In genomic region chr5:71657482-71658114, GRCm38 (mm10) we compare ENCODE assay signal across 9 mouse cellular contexts. TPM values are rescaled to one million over a fixed set of nuclear protein-coding genes. Genes with fewer than 3 reads are reported as not detected.
DNase-seq lines count a peak whose midpoint lies in the region; ATAC-seq and TF ChIP-seq lines count a peak whose summit lies in the region.
"Had no signal": no experiment of that assay in that cellular context is flagged by ENCODE, and none has a peak within 500 bp of the region (broad histone marks: within the 10 kb centered on the region; RNA-seq: fewer than 3 reads in every experiment).

Gene Gabrb1 (plus strand): TSS chr5:71658113.

- intact Hi-C loops in heart, adult 2 months (cut with DNase I), result no loop called here

- ATAC-seq in heart, embryonic 16.5 days (replicated peaks; ENCODE audit: extremely low read depth, insufficient read depth, low FRiP score), result peak; percentile 86
- ATAC-seq in lung, embryonic 16.5 days (ENCODE audit: low read depth), result peak; percentile 92

- H3K9ac ChIP-seq in heart, adult 2 months (ENCODE audit: low read depth, low read length), result no peak within 1 kb of the TSS
- peak within 1 kb of the TSS; percentile 45 for H3K9ac ChIP-seq in heart, embryonic 16.5 days (ENCODE audit: low read length)
- peak within 1 kb of the TSS; percentile 38 for H3K9ac ChIP-seq in lung, embryonic 16.5 days (ENCODE audit: low read length)

- H3K4me1 ChIP-seq in heart, adult 2 months (ENCODE audit: control insufficient read depth, insufficient read depth, low read length), result no peaks in the 10 kb centered on the region
- peaks cover 2% of the 10 kb centered on the region for H3K4me1 ChIP-seq in heart, embryonic 16.5 days (ENCODE audit: control insufficient read depth, insufficient read depth, low read length)
- H3K4me1 ChIP-seq in lung, embryonic 16.5 days (replicated peaks; ENCODE audit: control insufficient read depth, insufficient read depth, low read length), result no peaks in the 10 kb centered on the region

- TF ChIP-seq CTCF in heart, adult 2 months (IDR thresholded peaks at IDR 0.05), result no peak

- H3K27ac ChIP-seq in heart, adult 2 months, result no peak within 1 kb of the TSS
- no peak within 1 kb of the TSS for H3K27ac ChIP-seq in heart, embryonic 16.5 days (ENCODE audit: low read length)
- no peak within 1 kb of the TSS; the same call in 1 of the 2 replicates for H3K27ac ChIP-seq in lung, embryonic 16.5 days (ENCODE audit: low read length)
- H3K27ac ChIP-seq: macrophage had no signal

- H3K4me3 ChIP-seq in heart, adult 2 months, result peak within 1 kb of the TSS; percentile 45
- peak within 1 kb of the TSS; percentile 58 for H3K4me3 ChIP-seq in heart, embryonic 16.5 days (ENCODE audit: low read length)
- peak within 1 kb of the TSS; percentile 60 for H3K4me3 ChIP-seq in lung, embryonic 16.5 days (ENCODE audit: low read length)

- DNase-seq in heart, adult 2 months, result peak in 1 of 2 experiments; percentile 21
- DNase-seq in heart, adult 8-10 months (ENCODE audit: low spot score), result no peak
- peak; percentile 48 for DNase-seq in embryo, embryonic 10 days (ENCODE audit: low spot score)
- DNase-seq in layer of hippocampus, adult 8-10 months (ENCODE audit: low spot score in 2 of 2), result peak in 1 of 2 experiments; percentile 54
- DNase-seq in retina, embryonic 14.5 days (ENCODE audit: low spot score), result peak; percentile 54
- no peak for DNase-seq in spleen, postnatal 14 days (ENCODE audit: low spot score in 2 of 2)

- H3K36me3 ChIP-seq in heart, adult 2 months (ENCODE audit: control insufficient read depth, insufficient read depth, low read length), result no peaks in the 10 kb centered on the region
- no peaks in the 10 kb centered on the region for H3K36me3 ChIP-seq in heart, embryonic 16.5 days (ENCODE audit: control insufficient read depth, insufficient read depth)
- H3K36me3 ChIP-seq in lung, embryonic 16.5 days (ENCODE audit: control insufficient read depth, insufficient read depth, low read length), result no peaks in the 10 kb centered on the region

- no peaks in the 10 kb centered on the region for H3K9me3 ChIP-seq in heart, embryonic 16.5 days (replicated peaks; ENCODE audit: control insufficient read depth, low read length)
- no peaks in the 10 kb centered on the region for H3K9me3 ChIP-seq in lung, embryonic 16.5 days (ENCODE audit: control insufficient read depth, low read length)

- peak within 1 kb of the TSS; percentile 94 for H3K4me2 ChIP-seq in heart, embryonic 16.5 days (ENCODE audit: low read depth, low read length)
- H3K4me2 ChIP-seq in lung, embryonic 16.5 days (ENCODE audit: low read depth, low read length), result peak within 1 kb of the TSS; percentile 97

- no peak for TF ChIP-seq POLR2A in heart, adult 2 months (IDR thresholded peaks at IDR 0.05; ENCODE audit: insufficient read depth, low read depth, low read length)

- WGBS in heart, adult 2 months, result under 1% methylated on average over 49 of the region's 49 CpGs
- under 1% methylated on average over 49 of the region's 49 CpGs for WGBS in heart, embryonic 16.5 days
- under 1% methylated on average over 43 of the region's 49 CpGs for WGBS in lung, embryonic 16.5 days

- H3K27me3 ChIP-seq in heart, adult 2 months (ENCODE audit: control insufficient read depth, insufficient read depth, low read length), result no peaks in the 10 kb centered on the region; the same call in 1 of the 2 replicates
- H3K27me3 ChIP-seq in heart, embryonic 16.5 days (ENCODE audit: control insufficient read depth, insufficient read depth, low read length), result peaks cover 12% of the 10 kb centered on the region
- peaks cover 17% of the 10 kb centered on the region for H3K27me3 ChIP-seq in lung, embryonic 16.5 days (ENCODE audit: control insufficient read depth, insufficient read depth, low read depth, low read length)

- no peaks in the 10 kb centered on the region for H3K79me2 ChIP-seq in heart, adult 2 months (replicated peaks; ENCODE audit: control insufficient read depth, insufficient read depth, low read length)

- TF ChIP-seq EP300 in heart, adult 2 months (IDR thresholded peaks at IDR 0.05; ENCODE audit: insufficient read depth, low read depth, low read length), result no peak

RNA-seq across cellular contexts. Expression of gene Gabrb1, which starts in this region (rescaled TPM):
- not detected for total RNA-seq in heart, adult 2 months (2021)
- not detected in 2 replicates for polyA plus RNA-seq in heart, adult 2 months (2012; rRNA removed)
- under 1 TPM; 0.05 to 0.19 (median 0.10) TPM for total RNA-seq in heart, adult 8-10 months (2022)
- polyA plus RNA-seq in heart, embryonic 16.5 days (2015; fragmentation: Nextera tagmentation; extraction: Ambion mirVana), result 0.43 and 0.90 TPM in 2 replicates
- 100 to 1,000 TPM; 125 to 141 (median 133) TPM for total RNA-seq in layer of hippocampus, adult 8-10 months (2022)
- 0.20 and 0.28 TPM in 2 replicates for polyA plus RNA-seq in lung, embryonic 16.5 days (2015; fragmentation: Nextera tagmentation; extraction: Ambion mirVana)
- polyA plus RNA-seq: macrophage had no signal

Comparison
In these comparisons a context has a peak if more than half of its experiments do, and no peak if none do; other contexts are left out.
1. RNA of gene Gabrb1 (total RNA-seq): 125 to 141 TPM in layer of hippocampus, adult 8-10 months; 0.05 to 0.19 TPM in heart, adult 8-10 months and not detected in heart, adult 2 months; every median in the first group is over 100 times any median in the second.
2. Peak in ATAC-seq, H3K4me3 ChIP-seq, H3K9ac ChIP-seq and H3K4me2 ChIP-seq in heart, embryonic 16.5 days; RNA of the gene not detected or under 1 TPM.
3. Peak in ATAC-seq, H3K4me3 ChIP-seq, H3K9ac ChIP-seq and H3K4me2 ChIP-seq in lung, embryonic 16.5 days; RNA of the gene not detected or under 1 TPM.
4. DNase-seq: peak in embryo, embryonic 10 days (single experiment) and retina, embryonic 14.5 days (single experiment); none in heart, adult 8-10 months (single experiment) and spleen, postnatal 14 days (0 of 2).
5. Peak in every context shown above with its lines, with median percentiles within 50 percentile points of each other: H3K4me3 ChIP-seq.